Mouse (Mus musculus): ENCODE results near the gene Nfic. TPM values are rescaled to one million over a fixed set of nuclear protein-coding genes. Genes with fewer than 3 reads are reported as not detected.
A peak's percentile ranks its signal among the peaks of the same experiment; 100 is the strongest.

Gene Nfic
- polyA plus RNA-seq, 1 experiment from 2014 or later = 24.5 TPM

GRCm38 (mm10) chr10:81360721-81361120 is 94.7 kb downstream of the Nfic start:
- no peak overlapping the region for H3K27ac ChIP-seq (ENCODE audit: low read depth, low read length)
- no peaks in the 10 kb centered on the region for H3K9me3 ChIP-seq (ENCODE audit: control insufficient read depth, low read length)
- peaks cover 3% of the 10 kb centered on the region; the same call in 1 of the 2 replicates for H3K36me3 ChIP-seq (ENCODE audit: control insufficient read depth, insufficient read depth, low read length)
- H3K4me1 ChIP-seq (ENCODE audit: control insufficient read depth, insufficient read depth, low read depth, low read length) = peaks cover 26% of the 10 kb centered on the region
- H3K27me3 ChIP-seq (replicated peaks; ENCODE audit: control insufficient read depth, insufficient read depth, low read length) = peaks cover 10% of the 10 kb centered on the region
- H3K9ac ChIP-seq (ENCODE audit: low read depth, low read length) = no peak overlapping the region
- H3K4me2 ChIP-seq (ENCODE audit: low read length) = no peak overlapping the region
- no peak for ATAC-seq
- WGBS = 75% methylated on average over 8 of the region's 8 CpGs
- H3K4me3 ChIP-seq (ENCODE audit: low read length) = no peak overlapping the region

- Histone ChIP-seq H3K9ac (ENCODE audit: low read depth, low read length) (peak overlapping the region; percentile 82), H3K4me3 (ENCODE audit: low read length) (peak overlapping the region; percentile 87; the same call in 1 of the 2 replicates)
These were observed 96.6 kb downstream of the Nfic start for GRCm38 (mm10) chr10:81358841-81359240.

GRCm38 (mm10) chr10:81358209-81358608 is 97.2 kb downstream of the Nfic start:
- no peak for ATAC-seq
- H3K27ac ChIP-seq (ENCODE audit: low read depth, low read length) = no peak overlapping the region
- no peaks in the 10 kb centered on the region for H3K9me3 ChIP-seq (ENCODE audit: control insufficient read depth, low read length)
- 31% methylated on average over 4 of the region's 4 CpGs for WGBS
- peak overlapping the region; percentile 82 for H3K9ac ChIP-seq (ENCODE audit: low read depth, low read length)
- peaks cover 17% of the 10 kb centered on the region for H3K4me1 ChIP-seq (ENCODE audit: control insufficient read depth, insufficient read depth, low read depth, low read length)
- peak overlapping the region; percentile 87 for H3K4me3 ChIP-seq (ENCODE audit: low read length)
- H3K4me2 ChIP-seq (ENCODE audit: low read length) = peak overlapping the region; percentile 94
- H3K27me3 ChIP-seq (replicated peaks; ENCODE audit: control insufficient read depth, insufficient read depth, low read length) = 0 out of 2 replicates have a peak, but pooled peaks cover 5% of the 10 kb centered on the region
- H3K36me3 ChIP-seq (ENCODE audit: control insufficient read depth, insufficient read depth, low read length) = peaks cover 3% of the 10 kb centered on the region; the same call in 1 of the 2 replicates

More at GRCm38 (mm10) chr10:81358841-81359240, 96.6 kb downstream of the Nfic start:
- ATAC-seq = no peak
- Histone ChIP-seq H3K9me3 (ENCODE audit: control insufficient read depth, low read length) (no peaks in the 10 kb centered on the region), H3K4me1 (ENCODE audit: control insufficient read depth, insufficient read depth, low read depth, low read length) (peaks cover 20% of the 10 kb centered on the region), H3K27me3 (replicated peaks; ENCODE audit: control insufficient read depth, insufficient read depth, low read length) (peaks cover 10% of the 10 kb centered on the region), H3K36me3 (ENCODE audit: control insufficient read depth, insufficient read depth, low read length) (peaks cover 3% of the 10 kb centered on the region; the same call in 1 of the 2 replicates), H3K27ac (ENCODE audit: low read depth, low read length) (no peak overlapping the region), H3K4me2 (ENCODE audit: low read length) (peak overlapping the region; percentile 94)
- 86% methylated on average over 1 of the region's 1 CpGs for WGBS

GRCm38 (mm10) chr10:81356991-81357844 is 98.2 kb downstream of the Nfic start, which contains the start of gene Mfsd12:
Gene Mfsd12, plus strand, starts transcription at chr10:81357491.
- peak; percentile 96 for ATAC-seq
- Histone ChIP-seq H3K27me3 (replicated peaks; ENCODE audit: control insufficient read depth, insufficient read depth, low read length) (0 out of 2 replicates have a peak, but pooled peaks cover 2% of the 10 kb centered on the region), H3K4me3 (ENCODE audit: low read length) (peak within 1 kb of the TSS; percentile 87), H3K9me3 (ENCODE audit: control insufficient read depth, low read length) (no peaks in the 10 kb centered on the region), H3K27ac (ENCODE audit: low read depth, low read length) (0 out of 2 replicates have a peak within 1 kb of the TSS, but pooled peaks have one; percentile 34), H3K4me1 (ENCODE audit: control insufficient read depth, insufficient read depth, low read depth, low read length) (peaks cover 17% of the 10 kb centered on the region), H3K4me2 (ENCODE audit: low read length) (peak within 1 kb of the TSS; percentile 94), H3K36me3 (ENCODE audit: control insufficient read depth, insufficient read depth, low read length) (peaks cover 3% of the 10 kb centered on the region; the same call in 1 of the 2 replicates), H3K9ac (ENCODE audit: low read depth, low read length) (peak within 1 kb of the TSS; percentile 82)
- 2% methylated on average over 79 of the region's 79 CpGs for WGBS

- Histone ChIP-seq H3K4me3 (ENCODE audit: low read length) (no peak overlapping the region), H3K9ac (ENCODE audit: low read depth, low read length) (no peak overlapping the region), H3K36me3 (ENCODE audit: control insufficient read depth, insufficient read depth, low read length) (no peaks in the 10 kb centered on the region), H3K4me1 (ENCODE audit: control insufficient read depth, insufficient read depth, low read depth, low read length) (peaks cover 17% of the 10 kb centered on the region), H3K9me3 (ENCODE audit: control insufficient read depth, low read length) (no peaks in the 10 kb centered on the region), H3K27me3 (replicated peaks; ENCODE audit: control insufficient read depth, insufficient read depth, low read length) (no peaks in the 10 kb centered on the region), H3K4me2 (ENCODE audit: low read length) (peak overlapping the region; percentile 94), H3K27ac (ENCODE audit: low read depth, low read length) (no peak overlapping the region)
- no peak for ATAC-seq
- 51% methylated on average over 12 of the region's 12 CpGs for WGBS
These were observed 99.0 kb downstream of the Nfic start for GRCm38 (mm10) chr10:81356352-81356990.

GRCm38 (mm10) chr10:81355533-81355932 is 99.9 kb downstream of the Nfic start:
- Histone ChIP-seq H3K27me3 (replicated peaks; ENCODE audit: control insufficient read depth, insufficient read depth, low read length) (no peaks in the 10 kb centered on the region), H3K9me3 (ENCODE audit: control insufficient read depth, low read length) (no peaks in the 10 kb centered on the region), H3K9ac (ENCODE audit: low read depth, low read length) (no peak overlapping the region), H3K4me3 (ENCODE audit: low read length) (no peak overlapping the region), H3K4me1 (ENCODE audit: control insufficient read depth, insufficient read depth, low read depth, low read length) (peaks cover 19% of the 10 kb centered on the region), H3K27ac (ENCODE audit: low read depth, low read length) (no peak overlapping the region), H3K36me3 (ENCODE audit: control insufficient read depth, insufficient read depth, low read length) (no peaks in the 10 kb centered on the region), H3K4me2 (ENCODE audit: low read length) (no peak overlapping the region)
- ATAC-seq = no peak
- 77% methylated on average over 4 of the region's 4 CpGs for WGBS

- Histone ChIP-seq H3K4me3 (ENCODE audit: low read length) (no peak overlapping the region), H3K27me3 (replicated peaks; ENCODE audit: control insufficient read depth, insufficient read depth, low read length) (no peaks in the 10 kb centered on the region), H3K9ac (ENCODE audit: low read depth, low read length) (no peak overlapping the region), H3K4me2 (ENCODE audit: low read length) (no peak overlapping the region), H3K9me3 (ENCODE audit: control insufficient read depth, low read length) (no peaks in the 10 kb centered on the region), H3K4me1 (ENCODE audit: control insufficient read depth, insufficient read depth, low read depth, low read length) (peaks cover 19% of the 10 kb centered on the region), H3K36me3 (ENCODE audit: control insufficient read depth, insufficient read depth, low read length) (no peaks in the 10 kb centered on the region), H3K27ac (ENCODE audit: low read depth, low read length) (no peak overlapping the region)
- no peak for ATAC-seq
- WGBS = 71% methylated on average over 9 of the region's 9 CpGs
These were observed 100.5 kb downstream of the Nfic start for GRCm38 (mm10) chr10:81354738-81355477.

GRCm38 (mm10) chr10:81351678-81352291 is 103.7 kb downstream of the Nfic start:
- H3K4me3 ChIP-seq (ENCODE audit: low read length) = no peak overlapping the region
- H3K27me3 ChIP-seq (replicated peaks; ENCODE audit: control insufficient read depth, insufficient read depth, low read length) = peaks cover 6% of the 10 kb centered on the region; the same call in 1 of the 2 replicates
- WGBS = 29% methylated on average over 9 of the region's 9 CpGs
- H3K36me3 ChIP-seq (ENCODE audit: control insufficient read depth, insufficient read depth, low read length) = no peaks in the 10 kb centered on the region
- H3K4me2 ChIP-seq (ENCODE audit: low read length) = no peak overlapping the region
- H3K9me3 ChIP-seq (ENCODE audit: control insufficient read depth, low read length) = no peaks in the 10 kb centered on the region
- ATAC-seq = no peak
- H3K27ac ChIP-seq (ENCODE audit: low read depth, low read length) = no peak overlapping the region
- H3K9ac ChIP-seq (ENCODE audit: low read depth, low read length) = no peak overlapping the region
- H3K4me1 ChIP-seq (ENCODE audit: control insufficient read depth, insufficient read depth, low read depth, low read length) = peaks cover 17% of the 10 kb centered on the region
